Mouse (Mus musculus): ENCODE data around the gene Hoxa9. TPM values are rescaled to one million over a fixed set of nuclear protein-coding genes. Genes with fewer than 3 reads are reported as not detected.

Gene Hoxa9
- total RNA-seq, 1 experiment from 2014 or later = 0.61 TPM

GRCm38 (mm10) chr6:52261751-52262462 is 31.0 kb upstream of the Hoxa9 start:
- no peak for DNase-seq

- peak; percentile 42 for DNase-seq
Observed at GRCm38 (mm10) chr6:52260654-52261575, 30.0 kb upstream of the Hoxa9 start, which contains the start of gene Hoxa13. Gene Hoxa13 (minus strand): TSS chr6:52260880.

DNA sequence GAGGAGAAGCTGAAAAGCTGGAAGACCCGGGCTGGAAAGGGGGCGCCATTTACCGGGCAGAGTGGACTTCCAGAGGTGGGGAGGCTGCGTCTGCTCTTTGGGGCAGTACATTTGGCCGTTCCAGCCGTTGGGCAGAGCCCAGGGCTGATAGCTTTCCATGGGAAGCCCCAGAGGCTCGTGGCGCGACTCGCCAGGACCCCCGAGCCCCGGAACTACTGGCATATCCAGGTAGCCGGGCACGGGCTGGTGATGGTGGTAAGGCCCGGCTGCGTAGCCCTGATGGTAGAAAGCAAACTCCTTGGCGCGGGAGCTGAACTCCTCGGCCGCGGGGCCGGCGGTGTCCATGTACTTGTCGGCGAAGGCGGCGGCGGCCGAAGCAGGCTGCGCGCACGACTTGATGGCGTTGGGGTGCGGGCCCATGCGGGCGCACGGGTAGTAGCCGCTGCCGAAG is 28.9 kb upstream of the Hoxa9 start:
- DNase-seq = no peak

DNA sequence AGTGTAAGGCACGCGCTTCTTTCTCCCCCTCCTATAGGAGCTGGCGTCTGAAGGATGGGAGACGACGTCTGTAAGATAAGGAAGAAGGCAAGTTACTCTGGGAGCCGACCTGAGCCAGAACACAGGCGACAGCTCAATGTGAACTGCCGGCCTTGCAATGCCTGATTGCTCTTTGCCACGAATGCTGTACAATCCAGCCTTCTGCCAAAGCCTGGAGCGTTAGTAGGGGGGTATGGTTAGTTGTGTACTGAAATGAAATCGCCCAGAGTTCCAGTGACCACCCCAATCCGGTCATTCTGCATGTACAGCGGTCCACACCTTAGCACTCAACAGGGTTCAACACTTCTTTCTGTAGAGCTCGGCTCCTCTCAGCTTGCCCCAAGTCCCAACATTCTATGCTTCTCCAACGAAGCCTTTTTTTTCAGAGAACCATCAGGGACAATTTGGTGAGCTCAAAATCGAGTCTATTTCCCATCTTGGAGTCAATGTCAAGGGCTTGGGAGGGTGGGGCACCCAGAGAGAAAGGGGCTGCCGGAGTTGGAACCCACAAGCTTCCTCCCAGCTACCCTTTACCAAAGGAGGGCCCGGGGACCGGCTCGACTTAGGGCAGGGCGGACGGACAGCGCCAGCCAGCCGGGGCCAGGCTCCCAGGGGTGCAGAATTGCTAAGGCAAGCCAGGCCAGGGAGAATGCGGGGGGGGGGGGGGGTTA is 28.3 kb upstream of the Hoxa9 start:
- DNase-seq = no peak

GRCm38 (mm10) chr6:52256956-52257355 is 26.1 kb upstream of the Hoxa9 start:
- DNase-seq = peak; percentile 75

GRCm38 (mm10) chr6:52253511-52254500 is 22.9 kb upstream of the Hoxa9 start:
- no peak for DNase-seq

- DNase-seq = no peak
Observed at GRCm38 (mm10) chr6:52252775-52253376, 22.0 kb upstream of the Hoxa9 start.

DNA sequence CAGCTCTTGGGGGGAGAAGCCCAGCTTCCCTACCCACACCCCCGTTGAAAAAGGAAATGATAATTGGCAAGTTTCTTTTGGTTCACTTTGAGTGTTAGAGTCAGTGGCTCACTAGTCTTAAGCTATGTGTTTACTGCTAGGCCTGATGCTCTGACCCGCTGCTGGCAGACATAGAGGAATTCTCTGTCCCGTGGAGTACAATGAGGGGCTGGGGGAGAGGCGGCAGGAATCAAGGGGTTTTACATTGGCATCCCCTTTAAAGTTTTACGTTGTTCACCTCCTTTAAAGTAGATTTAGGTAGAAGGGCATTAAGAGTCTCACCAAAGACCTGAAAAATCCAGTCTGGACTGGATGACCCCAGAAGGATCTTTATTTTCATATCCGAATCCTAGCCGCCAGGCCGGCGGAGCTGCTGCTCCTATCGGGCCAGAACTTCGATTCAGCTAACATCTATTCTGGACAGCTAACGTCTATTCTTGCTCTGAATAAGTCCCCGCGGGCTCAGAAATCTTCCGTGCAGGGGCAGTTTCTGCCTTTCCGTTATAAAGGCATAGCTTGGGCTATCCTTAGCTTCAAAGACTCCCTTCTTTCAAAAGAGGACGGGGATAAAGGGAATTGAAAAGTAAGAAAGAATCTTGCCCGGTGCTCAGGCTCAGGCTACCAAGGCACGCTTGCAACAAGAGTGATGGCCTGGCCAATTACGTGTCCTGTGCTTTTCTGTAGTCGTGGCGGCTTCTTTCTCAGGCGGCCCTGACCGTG is 21.3 kb upstream of the Hoxa9 start:
- no peak for DNase-seq

DNA sequence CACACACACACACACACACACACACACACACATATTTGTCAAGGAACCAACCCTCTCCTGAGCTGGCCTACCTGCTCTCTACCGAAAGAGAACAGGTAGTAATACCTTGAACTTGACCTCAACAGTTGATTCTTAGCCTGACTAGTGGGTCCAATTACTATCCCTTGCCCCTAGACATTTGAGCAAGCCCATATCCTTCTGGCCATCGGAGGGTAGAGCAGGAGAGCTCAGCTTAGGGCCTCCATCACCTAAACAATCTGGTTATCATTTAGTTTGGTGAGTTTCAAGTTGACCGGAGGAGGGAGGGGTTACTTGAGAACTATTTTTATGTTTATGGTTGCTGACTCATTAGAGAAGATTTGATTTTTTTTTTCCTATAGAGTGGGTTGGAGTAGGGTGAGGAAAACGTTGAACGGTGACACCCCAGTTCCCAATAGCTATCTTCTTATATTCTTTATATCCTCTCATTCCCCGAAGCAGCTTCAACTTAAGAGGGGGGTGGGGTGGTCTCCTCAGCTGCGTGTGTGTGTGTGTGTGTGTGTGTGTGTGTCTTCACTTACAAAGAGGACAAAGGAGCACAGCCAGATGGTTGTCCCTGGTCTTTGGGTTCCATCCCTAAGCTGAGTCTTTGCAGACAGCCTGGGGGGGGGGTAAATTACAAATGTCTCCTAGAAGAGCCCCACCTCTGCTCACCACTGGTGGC is 20.4 kb upstream of the Hoxa9 start:
- DNase-seq = no peak

DNA sequence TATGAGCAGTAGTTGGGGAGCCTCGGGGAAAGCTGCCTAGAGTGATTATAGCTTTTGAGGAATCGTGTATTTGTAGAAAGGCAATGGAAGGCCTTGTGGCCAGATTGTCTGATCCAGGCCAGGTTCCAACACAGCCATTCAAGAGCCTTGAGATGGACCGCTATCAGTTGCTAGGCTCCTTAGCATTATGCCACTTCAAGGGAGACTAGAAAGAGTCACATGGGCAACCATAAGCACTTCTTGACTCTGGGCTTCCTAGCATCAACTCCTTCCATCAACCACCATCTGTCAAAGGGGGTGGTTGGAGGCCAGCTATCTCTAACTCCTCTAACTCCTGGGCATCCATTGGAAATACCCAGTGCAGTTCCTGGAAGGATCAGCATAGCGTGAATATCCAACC is 18.9 kb upstream of the Hoxa9 start:
- DNase-seq = no peak

DNA sequence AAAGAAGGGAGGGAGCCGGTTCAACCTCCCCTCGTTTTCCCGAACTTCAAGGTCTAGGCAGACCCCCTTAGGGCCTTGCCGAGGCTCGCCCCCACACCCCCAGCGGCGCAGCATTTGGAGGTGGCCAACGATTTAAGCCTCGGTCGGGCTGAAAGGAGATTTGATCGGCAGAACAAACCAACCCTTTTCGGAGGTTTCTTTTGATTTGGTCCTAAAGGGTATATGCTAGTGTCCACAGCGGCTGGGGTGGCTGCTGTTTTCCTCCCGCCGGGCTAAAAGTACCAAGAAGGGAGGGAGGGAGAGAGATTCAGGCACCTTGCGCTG is 18.5 kb upstream of the Hoxa9 start:
- DNase-seq = no peak

- DNase-seq = no peak
Observed at GRCm38 (mm10) chr6:52248638-52249414, 17.9 kb upstream of the Hoxa9 start.

- no peak for DNase-seq
Observed at GRCm38 (mm10) chr6:52247766-52248637, 17.1 kb upstream of the Hoxa9 start.

DNA sequence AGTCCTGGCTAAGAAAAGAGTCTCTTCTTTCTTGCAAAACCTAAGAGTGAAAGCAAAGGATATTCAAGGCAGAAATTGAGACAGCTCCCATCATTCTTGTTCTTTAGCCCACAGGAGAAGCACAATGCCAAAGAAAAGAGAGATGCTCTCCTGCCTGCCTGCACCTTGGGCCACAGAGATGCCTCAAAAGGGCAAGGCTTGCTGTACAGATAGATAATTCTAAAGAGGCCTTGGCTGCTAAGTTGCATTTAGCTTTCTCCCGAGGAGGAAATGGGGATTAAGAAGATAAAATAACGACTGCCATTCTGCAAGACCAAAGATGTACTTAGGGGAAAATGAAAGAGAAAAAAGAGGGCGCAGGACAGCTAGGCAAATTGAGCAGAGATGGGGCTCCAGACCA is 16.0 kb upstream of the Hoxa9 start:
- DNase-seq = no peak

DNA sequence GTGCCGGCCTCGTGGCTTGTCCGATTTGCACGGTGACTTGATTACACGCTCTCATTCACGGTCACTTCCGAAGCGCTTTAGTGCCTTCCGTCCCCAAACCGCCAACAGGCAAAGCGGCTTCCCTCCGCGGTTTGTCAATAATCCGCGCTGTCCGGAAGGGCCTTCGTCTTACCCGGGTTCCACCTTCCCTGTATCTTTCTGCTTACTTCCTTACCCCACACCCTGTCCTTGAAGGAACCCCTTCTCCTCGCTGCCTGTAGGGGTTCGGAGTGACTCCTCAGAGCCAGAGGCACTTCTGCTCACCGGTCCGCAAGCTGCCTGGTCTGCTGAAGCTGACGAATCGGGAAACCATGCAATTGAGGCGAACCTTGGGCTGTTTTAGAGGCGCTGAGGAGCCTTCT is 15.5 kb upstream of the Hoxa9 start:
- no peak for DNase-seq

DNA sequence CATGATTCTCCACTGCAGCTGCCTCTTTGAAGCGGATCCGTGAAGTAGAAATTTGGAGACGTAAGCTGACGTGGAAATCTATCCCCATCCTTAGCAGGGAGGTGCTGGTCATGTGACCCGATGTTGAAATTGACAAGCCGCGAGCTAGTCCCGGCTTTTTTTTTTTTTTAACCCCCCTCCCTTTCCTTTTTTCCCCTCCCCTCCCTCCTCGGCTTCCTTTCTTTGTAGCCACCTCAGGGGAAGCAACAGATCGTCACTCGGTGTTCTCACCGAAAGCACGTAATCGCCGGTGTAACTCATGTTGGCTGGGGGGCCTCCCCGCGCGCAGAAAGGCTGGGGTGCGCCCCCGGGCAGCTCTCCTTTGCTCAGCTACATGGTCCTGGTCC is 14.9 kb upstream of the Hoxa9 start, which contains the start of gene Hoxa11:
Gene Hoxa11, minus strand, starts transcription at position 54 of the 386 bp plus-strand sequence.
- DNase-seq = no peak

DNA sequence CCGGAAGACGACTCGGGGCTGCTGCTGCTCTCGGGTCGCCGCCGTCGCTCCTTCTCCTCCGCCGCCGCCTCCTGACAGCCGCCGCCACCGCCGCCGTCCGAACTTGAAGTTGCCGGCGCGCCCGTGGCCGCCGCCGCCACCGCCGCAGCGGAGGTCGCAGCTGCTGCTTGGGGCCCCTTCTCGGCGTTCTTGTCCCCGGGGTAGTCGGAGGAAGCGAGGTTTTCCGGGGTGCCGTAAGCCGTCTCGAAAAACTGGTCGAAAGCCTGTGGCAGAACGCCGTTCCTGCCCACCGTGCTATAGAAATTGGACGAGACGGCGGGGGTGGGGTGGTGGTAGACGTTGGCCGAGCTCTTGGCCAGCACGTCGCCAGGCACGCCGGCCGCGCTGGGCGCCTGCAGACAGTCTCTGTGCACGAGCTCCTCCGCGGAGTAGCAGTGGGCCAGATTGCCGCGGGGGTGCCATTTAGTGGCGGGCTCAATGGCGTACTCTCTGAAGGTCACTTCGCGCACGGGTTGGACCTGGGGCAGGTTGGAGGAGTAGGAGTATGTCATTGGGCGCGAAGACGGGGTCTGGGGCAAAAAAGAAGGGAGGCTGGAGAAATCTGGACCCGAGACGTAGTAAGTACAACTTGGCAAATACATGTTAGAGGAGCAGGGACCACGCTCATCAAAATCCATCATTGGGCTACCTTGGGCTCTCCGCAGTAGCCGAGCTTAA is 14.3 kb upstream of the Hoxa9 start:
- DNase-seq = no peak

Measured in adrenal gland, postnatal 25 days (tissue).